Mouse (Mus musculus) intestine, postnatal 0 days (tissue): ENCODE results near the gene Mrpl21. TPM values are rescaled to one million over a fixed set of nuclear protein-coding genes. Genes with fewer than 3 reads are reported as not detected.

ENCODE experiments used
- ATAC-seq: fragments of 200-750 bp; cut with Nextera tagmentation; 2 replicates; pipeline ENCODE4 v1.8.0; 2017; ENCODE audit warnings: mild to moderate bottlenecking, moderate TSS enrichment, moderate library complexity
- H3K27ac ChIP-seq: fragments of 300-500 bp; sonication (generic); 2 replicates; pipeline ENCODE4 v1.5.1; 2014; ENCODE audit warnings: mild to moderate bottlenecking, low read depth, low read length, moderate library complexity
- H3K27me3 ChIP-seq: fragments of 300-500 bp; sonication (generic); replicated peaks from 2 replicates; pipeline ENCODE4 v1.6.1; 2014; ENCODE audit warnings: low read length, mixed read lengths; ENCODE audit not compliant: control insufficient read depth, insufficient read depth
- H3K36me3 ChIP-seq: fragments of 300-500 bp; sonication (generic); 2 replicates; pipeline ENCODE4 v1.6.1; 2014; ENCODE audit warnings: mild to moderate bottlenecking, moderate library complexity; ENCODE audit not compliant: control insufficient read depth, insufficient read depth
- H3K4me1 ChIP-seq: fragments of 300-500 bp; sonication (generic); replicated peaks from 2 replicates; pipeline ENCODE4 v1.6.1; 2014; ENCODE audit warnings: antibody characterized with exemption, low read length, mixed read lengths; ENCODE audit not compliant: control insufficient read depth, insufficient read depth
- H3K4me2 ChIP-seq: fragments of 300-500 bp; sonication (generic); replicated peaks from 2 replicates; pipeline ENCODE4 v1.6.1; 2014; ENCODE audit warnings: low read depth, mild to moderate bottlenecking, moderate library complexity
- H3K4me3 ChIP-seq: fragments of 300-500 bp; sonication (generic); 2 replicates; pipeline ENCODE4 v1.5.1; 2014; ENCODE audit warnings: low read depth, low read length
- H3K9ac ChIP-seq: fragments of 300-500 bp; sonication (generic); 2 replicates; pipeline ENCODE4 v1.6.1; 2014; ENCODE audit warnings: mild to moderate bottlenecking, low read depth, low read length
- H3K9me3 ChIP-seq: fragments of 300-500 bp; sonication (generic); 2 replicates; pipeline ENCODE4 v1.6.1; 2016; ENCODE audit warnings: mixed run types; ENCODE audit not compliant: control insufficient read depth
- CTCF ChIP-seq: sonication (generic); IDR thresholded peaks from 2 replicates; pipeline ENCODE4 v1.5.1; 2016; ENCODE audit warnings: low read depth, mild to moderate bottlenecking, control low read depth, antibody characterized with exemption, moderate library complexity
- WGBS: fragments of 180-500 bp; shearing (Covaris S2); extraction: QIAGEN DNeasy Blood & Tissue Kit; methylation state at CpG from one replicate; pipeline ENCODE4 v1.1.7; 2014; 5-methylcytosine and 5-hydroxymethylcytosine counted together
- polyA plus RNA-seq: library from polyadenylated mRNA; unstranded; fragments of >200 nt; fragmentation: Nextera tagmentation; extraction: Ambion mirVana; gene quantifications from 2 replicates; pipeline ENCODE4 v1.2.1, GENCODE M21; 2015

The Mrpl21 gene
- polyA plus RNA-seq, 1 experiment from 2014 or later: 75.1 TPM

- ATAC-seq: no peak
- Histone ChIP-seq H3K9me3 (no peaks in the 10 kb centered on the region), H3K4me3 (no peak overlapping the region), H3K4me1 (no peaks in the 10 kb centered on the region), H3K36me3 (peaks cover 94% of the 10 kb centered on the region), H3K27ac (no peak overlapping the region), H3K27me3 (no peaks in the 10 kb centered on the region), H3K9ac (no peak overlapping the region), H3K4me2 (no peak overlapping the region)
- TF ChIP-seq CTCF: no peak
- 95% methylated on average over 6 of the region's 6 CpGs for WGBS
These were observed 12.9 kb upstream of the Mrpl21 start for GRCm38 (mm10) chr19:3269803-3270202.

- Histone ChIP-seq H3K4me3 (no peak overlapping the region), H3K36me3 (peaks cover 91% of the 10 kb centered on the region), H3K9me3 (no peaks in the 10 kb centered on the region), H3K4me1 (no peaks in the 10 kb centered on the region), H3K9ac (no peak overlapping the region), H3K4me2 (no peak overlapping the region), H3K27me3 (no peaks in the 10 kb centered on the region), H3K27ac (no peak overlapping the region)
- TF ChIP-seq CTCF: no peak
- WGBS: 90% methylated on average over 6 of the region's 6 CpGs
- no peak for ATAC-seq
These were observed 11.3 kb upstream of the Mrpl21 start for GRCm38 (mm10) chr19:3271366-3271765.

GRCm38 (mm10) chr19:3273331-3273730 lies 9.4 kb upstream of the Mrpl21 start:
- Histone ChIP-seq H3K4me3 (no peak overlapping the region), H3K4me1 (no peaks in the 10 kb centered on the region), H3K9ac (no peak overlapping the region), H3K27ac (peak overlapping the region; percentile 35; the same call in 1 of the 2 replicates), H3K36me3 (peaks cover 80% of the 10 kb centered on the region), H3K9me3 (no peaks in the 10 kb centered on the region), H3K27me3 (no peaks in the 10 kb centered on the region), H3K4me2 (no peak overlapping the region)
- WGBS: 89% methylated on average over 9 of the region's 9 CpGs
- TF ChIP-seq CTCF: no peak
- ATAC-seq: no peak

- Histone ChIP-seq H3K4me2 (no peak overlapping the region), H3K4me3 (no peak overlapping the region), H3K27ac (no peak overlapping the region), H3K36me3 (peaks cover 74% of the 10 kb centered on the region), H3K4me1 (no peaks in the 10 kb centered on the region), H3K9ac (no peak overlapping the region), H3K9me3 (no peaks in the 10 kb centered on the region), H3K27me3 (no peaks in the 10 kb centered on the region)
- no peak for ATAC-seq
- WGBS: 76% methylated on average over 3 of the region's 3 CpGs
- no peak for TF ChIP-seq CTCF
These were observed 6.8 kb upstream of the Mrpl21 start for GRCm38 (mm10) chr19:3275744-3276365.

- no peak for ATAC-seq
- H3K4me3 ChIP-seq: peak overlapping the region; percentile 95
- H3K27ac ChIP-seq: no peak overlapping the region
- peak overlapping the region; percentile 88 for H3K4me2 ChIP-seq
- no peaks in the 10 kb centered on the region for H3K9me3 ChIP-seq
- TF ChIP-seq CTCF: no peak
- H3K27me3 ChIP-seq: no peaks in the 10 kb centered on the region
- H3K9ac ChIP-seq: peak overlapping the region; percentile 84
- WGBS: 45% methylated on average over 4 of the region's 4 CpGs
- H3K36me3 ChIP-seq: peaks cover 33% of the 10 kb centered on the region
- H3K4me1 ChIP-seq: no peaks in the 10 kb centered on the region
These were observed 815 bp upstream of the Mrpl21 start for GRCm38 (mm10) chr19:3281886-3282285.

GRCm38 (mm10) chr19:3289006-3289405 lies 6.3 kb downstream of the Mrpl21 start:
- no peak overlapping the region for H3K9ac ChIP-seq
- no peak overlapping the region for H3K4me3 ChIP-seq
- H3K4me2 ChIP-seq: no peak overlapping the region
- no peaks in the 10 kb centered on the region for H3K9me3 ChIP-seq
- no peak for ATAC-seq
- no peak for TF ChIP-seq CTCF
- H3K27ac ChIP-seq: no peak overlapping the region
- 90% methylated on average over 1 of the region's 1 CpGs for WGBS
- H3K36me3 ChIP-seq: peaks cover 50% of the 10 kb centered on the region
- no peaks in the 10 kb centered on the region for H3K27me3 ChIP-seq
- no peaks in the 10 kb centered on the region for H3K4me1 ChIP-seq
